Mouse (Mus musculus): Measurements from ENCODE around the gene Adh4.
A peak's percentile ranks its signal among the peaks of the same experiment; 100 is the strongest.
"Not testable (repeated sequence)": the region's sequence is repeated elsewhere in the genome, so short reads cannot be mapped to it uniquely, and the experiment has no call there.

Gene Adh4

GRCm38 (mm10) chr3:138415121-138415690, at the start of gene Adh4:
Adh4 (plus strand) TSS chr3:138415466.
- DNase-seq (ENCODE audit: low spot score) = no peak

DNA sequence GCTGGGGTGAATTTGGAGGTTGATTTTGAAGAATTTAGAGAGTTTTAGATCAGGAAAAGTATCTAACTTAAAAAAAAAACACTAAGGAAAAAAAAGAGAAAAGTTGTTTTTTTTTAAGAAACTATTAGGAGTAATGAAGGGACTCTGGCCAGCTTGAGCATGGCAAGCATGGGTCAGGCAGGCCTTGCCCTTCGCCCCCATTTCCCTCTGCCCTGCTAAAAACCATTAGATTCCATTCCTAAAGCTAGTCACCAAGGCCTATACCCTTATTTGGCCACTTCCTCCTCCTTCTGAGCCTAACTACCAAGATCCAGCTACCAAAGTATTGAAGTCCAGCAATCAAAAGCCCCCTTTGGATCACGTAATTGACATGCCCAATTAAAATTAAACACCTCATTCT, 49.1 kb upstream of the Adh4 start:
- DNase-seq (ENCODE audit: low spot score) = no peak

- peak; percentile 1 for DNase-seq (ENCODE audit: low spot score)
Observed at GRCm38 (mm10) chr3:138369546-138369945, 45.7 kb upstream of the Adh4 start.

GRCm38 (mm10) chr3:138370289-138370688, 45.0 kb upstream of the Adh4 start:
- not testable (repeated sequence) for DNase-seq (ENCODE audit: low spot score)

GRCm38 (mm10) chr3:138373920-138374319, 41.3 kb upstream of the Adh4 start:
- DNase-seq (ENCODE audit: low spot score) = no peak

DNA sequence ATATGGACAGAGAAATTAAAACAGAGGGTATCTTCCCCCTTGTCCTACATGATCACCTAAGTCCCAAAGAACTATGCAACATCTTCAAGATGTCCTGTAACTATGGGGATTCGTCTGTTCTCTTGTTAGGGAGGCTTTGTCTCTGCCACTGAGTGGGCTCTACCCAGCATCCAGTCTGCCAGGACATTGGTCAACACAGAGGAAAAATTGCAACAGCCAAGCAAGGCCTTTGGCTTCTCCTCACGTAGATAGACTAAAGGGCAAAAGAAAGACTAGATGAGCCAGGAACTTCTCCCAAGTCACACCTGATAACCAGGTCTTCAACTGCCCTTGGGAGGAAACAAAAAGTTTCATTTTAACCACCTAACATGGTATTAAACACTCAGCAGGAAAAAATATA, 40.1 kb upstream of the Adh4 start:
- DNase-seq (ENCODE audit: low spot score) = peak; percentile 2

DNA sequence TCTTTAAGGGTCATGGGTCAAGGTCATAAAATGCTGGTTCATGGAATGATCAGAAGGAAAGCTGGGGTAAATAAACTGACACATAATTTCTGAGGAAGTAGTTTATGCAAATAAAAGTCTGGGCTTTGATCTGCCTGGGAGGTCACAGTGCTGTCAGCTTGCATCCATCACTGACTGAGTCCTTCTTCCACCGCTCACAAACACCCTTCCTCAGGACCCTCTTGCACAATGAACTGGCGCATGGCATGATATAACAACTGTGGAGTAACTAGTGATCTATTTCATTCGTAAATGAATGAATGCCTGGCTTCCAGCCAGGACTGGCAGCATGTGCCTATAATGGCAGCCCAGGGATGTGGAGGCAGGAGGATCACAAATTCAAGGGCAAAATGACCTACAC, 34.1 kb upstream of the Adh4 start:
- DNase-seq (ENCODE audit: low spot score) = no peak

- no peak for DNase-seq (ENCODE audit: low spot score)
Observed at GRCm38 (mm10) chr3:138387155-138387554, 28.1 kb upstream of the Adh4 start.

DNA sequence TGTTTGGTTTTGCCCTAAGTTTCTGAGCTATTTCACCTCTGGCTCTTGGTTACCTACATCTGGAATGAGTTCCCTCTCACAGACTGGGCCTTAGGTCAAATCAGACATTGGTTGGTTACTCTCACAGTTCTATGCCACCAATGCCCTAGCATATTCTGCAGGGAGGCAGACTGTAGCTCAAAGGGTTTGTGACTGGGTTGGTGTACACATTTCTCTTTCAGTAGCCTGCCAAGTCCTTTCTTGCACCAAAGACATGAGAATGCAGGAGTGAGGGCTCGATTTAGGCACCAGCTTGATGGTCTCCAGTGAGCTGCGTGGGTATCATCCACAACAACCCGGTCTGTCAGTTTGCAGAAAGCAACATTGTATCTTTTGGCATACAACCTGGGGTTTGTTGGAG, 10.4 kb upstream of the Adh4 start:
- DNase-seq (ENCODE audit: low spot score) = no peak

DNA sequence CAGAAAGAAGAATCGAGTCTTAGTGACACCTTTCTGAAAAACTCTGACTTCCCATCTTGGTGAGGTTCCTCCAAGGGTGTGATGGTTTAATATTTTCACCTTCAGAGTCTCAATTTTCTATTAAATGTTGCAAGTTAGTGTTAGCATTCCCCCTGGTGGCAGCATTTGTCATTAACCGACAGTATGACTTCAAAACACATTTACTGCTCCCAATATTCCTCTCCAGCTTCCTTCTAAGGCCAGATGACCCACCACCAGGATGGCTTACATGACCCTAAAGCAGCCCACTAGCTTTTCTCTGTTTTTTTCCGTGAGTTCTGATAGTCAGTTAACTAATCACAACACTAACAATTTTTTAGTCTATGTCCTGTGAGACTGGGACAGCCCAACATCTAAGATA, 9.9 kb upstream of the Adh4 start:
- no peak for DNase-seq (ENCODE audit: low spot score)

DNA sequence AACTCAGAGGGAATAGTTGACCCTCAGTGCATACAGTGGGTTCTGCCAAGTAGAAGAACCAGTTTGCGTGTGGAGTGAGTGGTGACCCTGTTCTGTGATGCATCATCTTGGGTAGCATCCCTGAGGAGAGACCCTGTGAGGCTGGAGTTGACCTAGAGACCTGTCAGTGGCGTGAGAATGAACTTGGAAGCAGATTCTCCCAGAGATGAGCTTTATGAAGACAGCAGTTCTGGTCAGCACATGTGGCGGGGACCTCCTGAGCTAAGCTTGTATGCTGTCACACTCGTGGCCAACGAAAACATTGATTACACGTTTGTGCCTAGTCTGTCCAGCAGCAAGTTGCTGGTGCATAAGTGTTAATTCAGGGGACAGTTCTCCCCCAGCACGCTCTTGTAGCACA, 9.4 kb upstream of the Adh4 start:
- DNase-seq (ENCODE audit: low spot score) = no peak

DNA sequence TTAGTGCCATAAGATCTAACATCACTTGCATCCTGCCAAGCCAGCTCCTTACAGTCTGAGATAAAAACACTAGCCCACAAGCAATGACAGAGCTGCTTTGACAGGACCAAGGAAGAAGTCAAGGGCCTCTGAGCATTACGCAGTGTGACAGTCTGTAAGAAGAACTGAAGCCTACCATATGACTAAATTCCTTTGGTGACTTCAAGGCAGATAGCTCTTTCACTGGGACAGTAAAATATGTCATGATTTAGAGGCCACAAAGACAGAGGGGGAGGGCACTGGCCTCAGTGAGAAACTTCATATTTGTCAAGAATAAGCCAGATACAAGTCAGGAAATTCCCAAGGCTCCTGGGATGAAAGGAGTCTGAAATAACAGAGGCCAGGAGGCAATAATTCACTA, 7.3 kb upstream of the Adh4 start:
- no peak for DNase-seq (ENCODE audit: low spot score)

DNA sequence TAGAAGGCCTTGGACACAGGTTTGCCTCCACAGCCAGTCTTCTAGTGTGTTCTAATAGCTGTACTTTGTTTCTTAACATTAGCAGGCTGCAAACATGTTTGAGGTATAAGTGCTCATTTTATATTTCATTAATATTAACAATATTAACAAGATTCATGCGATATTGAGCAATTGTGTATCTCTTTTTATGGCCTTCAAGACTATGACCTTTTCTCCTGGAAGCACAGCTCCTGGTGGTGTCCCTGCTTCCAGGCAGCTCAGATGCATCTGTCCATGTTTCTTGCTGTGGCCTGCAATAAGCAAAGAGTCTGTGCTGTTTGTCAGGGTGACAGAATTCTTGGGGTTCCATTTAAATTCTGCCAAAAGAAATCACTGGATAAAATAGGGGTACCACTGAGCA, 5.7 kb upstream of the Adh4 start:
- no peak for DNase-seq (ENCODE audit: low spot score)

DNA sequence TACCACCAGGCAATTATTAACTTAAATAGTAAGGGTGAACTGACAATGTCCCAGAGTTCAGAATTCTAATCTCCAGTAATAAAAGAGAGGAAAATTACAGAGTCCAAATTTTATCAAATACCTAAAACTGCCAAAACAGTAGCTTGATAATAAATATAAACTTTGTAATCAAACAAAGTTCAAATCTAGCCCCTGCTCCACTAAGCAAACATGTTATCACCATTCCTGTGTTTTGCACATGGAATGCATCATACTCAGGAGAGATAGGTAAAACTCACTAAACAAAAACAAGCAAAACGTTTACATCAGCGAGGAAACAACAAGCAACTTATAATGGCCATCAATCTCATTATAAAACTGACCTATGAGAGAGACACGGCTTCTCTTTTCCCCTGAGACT, 5.1 kb upstream of the Adh4 start:
- no peak for DNase-seq (ENCODE audit: low spot score)

- no peak for DNase-seq (ENCODE audit: low spot score)
Observed at GRCm38 (mm10) chr3:138419369-138419768, 4.1 kb downstream of the Adh4 start.

DNA sequence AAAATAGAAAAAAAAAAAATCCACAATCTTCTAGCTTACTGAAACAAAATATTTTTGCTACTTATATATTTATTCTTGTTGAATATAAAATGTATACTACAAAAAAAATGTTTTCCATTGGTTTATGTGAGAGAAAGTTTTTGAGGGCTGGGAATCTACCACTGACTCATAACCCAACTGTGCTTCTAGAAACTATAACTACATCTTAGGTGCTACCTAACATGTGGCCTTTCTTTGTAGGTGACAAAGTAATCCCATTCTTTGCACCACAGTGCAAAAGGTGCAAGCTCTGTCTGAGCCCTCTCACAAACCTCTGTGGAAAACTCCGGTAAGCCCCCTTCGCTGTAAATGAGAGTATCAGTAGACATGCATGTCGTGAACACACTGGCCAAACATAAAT, 5.1 kb downstream of the Adh4 start:
- DNase-seq (ENCODE audit: low spot score) = no peak

- no peak for DNase-seq (ENCODE audit: low spot score)
Observed at GRCm38 (mm10) chr3:138423664-138424063, 8.4 kb downstream of the Adh4 start.

DNA sequence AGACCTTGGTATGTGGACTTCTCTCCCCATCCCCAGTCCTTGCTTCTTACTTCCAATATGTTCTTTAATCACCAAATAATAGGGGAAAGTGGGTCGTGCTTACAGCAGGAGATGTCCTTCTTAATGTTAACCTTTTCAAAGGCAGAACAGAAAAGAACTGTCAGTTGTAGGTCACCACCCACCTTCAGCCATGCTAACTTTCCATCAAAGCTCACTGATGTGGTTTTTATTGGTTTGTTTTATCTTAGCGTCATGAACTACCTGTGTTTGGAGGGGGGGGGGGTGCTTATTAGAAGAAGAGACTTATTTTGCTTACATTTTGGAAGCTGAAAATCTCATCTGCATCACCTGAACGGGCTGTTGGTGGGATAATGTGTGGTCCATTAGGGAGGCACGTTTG, 9.0 kb downstream of the Adh4 start:
- no peak for DNase-seq (ENCODE audit: low spot score)

GRCm38 (mm10) chr3:138430360-138430976, 15.2 kb downstream of the Adh4 start:
- DNase-seq (ENCODE audit: low spot score) = no peak

- DNase-seq (ENCODE audit: low spot score) = peak; percentile 46
Observed at GRCm38 (mm10) chr3:138431835-138432234, 16.6 kb downstream of the Adh4 start.

GRCm38 (mm10) chr3:138438716-138439115, 23.4 kb downstream of the Adh4 start:
- no peak for DNase-seq (ENCODE audit: low spot score)

DNA sequence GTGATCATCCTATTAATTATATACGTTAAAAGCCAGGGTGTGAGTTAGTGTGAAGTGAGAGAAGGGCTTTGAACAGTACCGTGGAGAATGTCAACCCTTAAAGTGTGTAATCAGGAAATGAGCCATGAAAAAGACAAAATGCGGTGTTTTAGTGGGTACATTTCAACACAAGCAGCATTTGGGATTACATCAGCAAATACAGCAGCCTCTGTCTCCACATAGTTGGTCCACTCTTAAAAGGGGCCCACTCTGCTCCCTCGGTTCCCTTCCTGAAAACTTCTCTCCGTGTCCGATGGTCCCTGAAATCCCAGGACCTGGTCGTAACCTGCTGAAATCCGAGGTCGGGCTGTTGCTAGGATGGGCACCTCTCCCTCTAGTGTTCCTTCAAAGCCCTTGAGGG, 26.9 kb downstream of the Adh4 start:
- DNase-seq (ENCODE audit: low spot score) = no peak

GRCm38 (mm10) chr3:138442612-138443464, 27.6 kb downstream of the Adh4 start, which contains the start of gene Adh5:
Adh5 (plus strand) TSS chr3:138443093.
- peak; percentile 92 for DNase-seq (ENCODE audit: low spot score)

- DNase-seq (ENCODE audit: low spot score) = no peak
Observed at GRCm38 (mm10) chr3:138443465-138443771, 28.2 kb downstream of the Adh4 start.

All from MN1 (cell line).